Mouse (Mus musculus): Measurements from ENCODE around the gene Chd5. TPM values are rescaled to one million over a fixed set of nuclear protein-coding genes. Genes with fewer than 3 reads are reported as not detected.

The Chd5 gene
- total RNA-seq, 2 experiments from 2014 or later = 0.09 TPM; not detected in 1

GRCm38 (mm10) chr4:152350722-152351421, 12.4 kb downstream of the Chd5 start:
- ATAC-seq (replicated peaks; ENCODE audit: low FRiP score, poor library complexity, severe bottlenecking) = no peak

DNA sequence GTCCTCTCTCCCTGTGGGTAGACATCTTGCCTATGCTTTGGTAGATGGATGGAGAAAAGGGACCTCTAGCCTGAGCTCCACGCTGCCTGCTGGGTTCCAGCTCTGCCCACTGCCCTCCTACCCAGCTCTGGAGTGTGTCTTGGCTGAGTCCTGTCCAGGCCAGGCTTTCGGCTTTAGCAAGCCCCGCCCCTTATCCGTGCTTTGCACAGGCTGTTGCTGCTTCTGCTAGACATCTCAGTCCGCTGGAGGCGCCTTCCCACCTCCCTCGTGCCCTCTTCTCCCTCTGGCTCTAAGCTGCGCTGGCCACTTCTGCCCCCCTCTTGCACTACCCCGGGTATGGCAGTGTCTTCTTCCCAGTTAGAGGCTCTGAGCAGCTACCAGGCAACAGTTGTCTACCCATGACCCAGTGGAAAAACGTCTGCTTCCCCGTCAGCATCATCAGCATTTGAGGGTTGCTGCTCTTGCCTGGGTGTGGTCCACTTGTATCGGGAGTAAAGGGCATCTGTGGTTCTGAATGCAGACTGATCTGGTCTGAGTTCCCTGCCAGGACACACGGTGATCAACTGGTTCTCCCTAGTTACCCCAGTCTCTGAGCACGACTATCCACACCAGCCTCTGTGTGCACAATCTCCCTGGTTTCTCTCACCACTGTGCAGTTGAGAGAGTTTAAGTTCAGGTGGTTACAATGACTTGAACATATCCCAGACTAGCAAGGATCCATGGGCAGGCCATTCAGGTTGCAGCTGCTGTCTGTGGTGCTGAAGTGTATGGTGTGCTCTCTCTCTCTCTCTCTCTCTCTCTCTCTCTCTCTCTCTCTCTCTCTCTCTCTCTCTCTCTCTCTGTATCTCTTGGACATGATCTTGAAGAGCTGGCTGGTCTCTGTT, 13.2 kb downstream of the Chd5 start:
- ATAC-seq (replicated peaks; ENCODE audit: low FRiP score, poor library complexity, severe bottlenecking) = no peak

- no peak for ATAC-seq (replicated peaks; ENCODE audit: low FRiP score, poor library complexity, severe bottlenecking)
These were observed 15.6 kb downstream of the Chd5 start for GRCm38 (mm10) chr4:152353886-152354637.

DNA sequence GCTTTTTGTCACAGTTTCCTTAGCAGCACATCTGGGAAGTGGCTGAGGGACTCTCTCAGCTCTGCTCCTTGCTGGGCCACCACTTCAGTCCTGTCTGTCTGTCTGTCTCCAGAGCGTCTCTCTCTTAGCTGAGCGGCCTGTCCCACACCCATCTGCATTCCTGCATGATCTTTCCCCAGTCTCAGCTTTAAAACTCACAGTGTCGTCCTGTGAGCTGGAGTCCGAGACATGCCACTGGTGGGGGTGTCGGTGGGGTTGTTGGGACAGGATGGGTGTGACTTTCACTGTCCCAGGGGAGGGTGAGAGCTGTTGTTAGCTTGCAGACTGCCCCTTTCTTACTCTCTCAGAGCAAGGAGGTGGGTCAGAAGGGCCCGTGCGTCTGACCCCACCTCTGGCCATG, 17.2 kb downstream of the Chd5 start:
- ATAC-seq (replicated peaks; ENCODE audit: low FRiP score, poor library complexity, severe bottlenecking) = no peak

DNA sequence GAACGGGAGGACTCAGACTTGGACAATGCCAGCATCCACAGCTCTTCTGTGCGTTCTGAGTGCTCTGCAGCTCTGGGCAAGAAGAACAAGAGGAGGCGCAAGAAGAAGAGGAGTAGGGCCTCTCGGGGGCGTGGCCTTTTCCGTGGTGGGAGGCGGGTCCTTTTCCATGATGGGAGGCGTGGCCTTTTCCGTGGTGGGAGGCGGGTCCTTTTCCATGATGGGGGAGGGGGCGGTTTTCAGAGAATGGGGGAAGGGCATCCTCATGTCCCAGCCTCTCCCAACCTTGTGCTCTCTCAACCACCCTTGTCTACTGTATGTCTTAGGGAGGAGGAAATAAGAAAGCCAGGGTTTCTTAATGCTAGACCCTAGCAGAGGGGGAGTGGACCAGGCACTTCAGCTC, 21.2 kb downstream of the Chd5 start:
- ATAC-seq (replicated peaks; ENCODE audit: low FRiP score, poor library complexity, severe bottlenecking) = no peak

DNA sequence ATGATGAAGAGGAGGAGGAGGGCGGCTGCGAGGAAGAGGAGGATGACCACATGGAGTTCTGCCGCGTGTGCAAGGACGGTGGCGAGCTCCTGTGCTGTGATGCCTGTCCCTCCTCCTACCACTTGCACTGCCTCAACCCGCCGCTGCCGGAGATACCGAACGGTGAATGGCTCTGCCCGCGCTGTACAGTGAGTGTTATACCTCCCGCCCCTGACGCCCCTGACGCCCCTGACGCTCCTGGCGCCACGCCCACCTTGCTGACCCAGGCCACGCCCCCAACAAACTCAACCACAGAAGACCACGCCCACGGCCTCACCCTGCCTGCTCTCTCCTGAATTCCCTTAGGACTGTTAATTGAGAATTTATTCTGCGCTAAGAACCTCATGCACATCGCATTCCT, 22.4 kb downstream of the Chd5 start:
- no peak for ATAC-seq (replicated peaks; ENCODE audit: low FRiP score, poor library complexity, severe bottlenecking)

- no peak for ATAC-seq (replicated peaks; ENCODE audit: low FRiP score, poor library complexity, severe bottlenecking)
These were observed 23.7 kb downstream of the Chd5 start for GRCm38 (mm10) chr4:152362180-152362579.

DNA sequence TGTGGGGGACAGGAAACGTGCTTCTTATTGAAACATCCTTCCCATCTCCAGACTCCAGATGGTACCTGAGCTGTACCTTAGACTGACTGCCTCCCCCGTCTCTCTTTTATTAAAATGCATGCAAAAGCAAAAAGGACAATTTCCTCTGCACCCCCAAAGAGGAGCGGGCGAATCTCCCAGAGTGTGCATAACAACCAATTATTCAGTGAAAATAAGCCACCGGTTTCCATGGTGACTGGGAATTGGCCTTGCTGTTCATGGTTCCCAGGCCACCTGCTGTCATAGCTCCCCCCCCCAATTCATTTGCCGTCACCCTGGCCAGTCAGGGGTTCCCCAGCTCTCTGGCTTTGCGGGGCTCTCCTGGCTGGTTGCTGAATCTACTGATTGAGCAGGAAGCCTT, 26.8 kb downstream of the Chd5 start:
- ATAC-seq (replicated peaks; ENCODE audit: low FRiP score, poor library complexity, severe bottlenecking) = no peak

- no peak for ATAC-seq (replicated peaks; ENCODE audit: low FRiP score, poor library complexity, severe bottlenecking)
These were observed 44.2 kb downstream of the Chd5 start for GRCm38 (mm10) chr4:152382528-152383252.

DNA sequence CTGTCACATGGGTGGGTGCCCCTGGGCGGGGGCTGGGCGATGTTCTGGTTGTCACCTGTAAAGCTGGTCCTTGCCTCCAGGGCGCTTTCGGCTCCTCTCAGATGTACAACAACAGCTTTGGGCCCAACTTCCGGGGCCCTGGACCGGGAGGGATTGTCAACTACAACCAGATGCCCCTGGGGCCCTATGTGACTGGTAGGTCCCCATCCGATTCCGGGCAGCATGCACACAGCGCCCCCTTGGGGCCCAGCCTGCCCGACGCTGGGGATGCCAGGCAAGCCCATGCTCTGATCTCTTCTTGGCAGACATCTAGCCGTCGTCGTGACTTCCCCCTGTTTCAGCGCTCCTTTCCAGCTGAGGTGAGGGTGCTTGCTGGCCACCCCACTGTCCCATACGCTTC, 47.2 kb downstream of the Chd5 start:
- no peak for ATAC-seq (replicated peaks; ENCODE audit: low FRiP score, poor library complexity, severe bottlenecking)

DNA sequence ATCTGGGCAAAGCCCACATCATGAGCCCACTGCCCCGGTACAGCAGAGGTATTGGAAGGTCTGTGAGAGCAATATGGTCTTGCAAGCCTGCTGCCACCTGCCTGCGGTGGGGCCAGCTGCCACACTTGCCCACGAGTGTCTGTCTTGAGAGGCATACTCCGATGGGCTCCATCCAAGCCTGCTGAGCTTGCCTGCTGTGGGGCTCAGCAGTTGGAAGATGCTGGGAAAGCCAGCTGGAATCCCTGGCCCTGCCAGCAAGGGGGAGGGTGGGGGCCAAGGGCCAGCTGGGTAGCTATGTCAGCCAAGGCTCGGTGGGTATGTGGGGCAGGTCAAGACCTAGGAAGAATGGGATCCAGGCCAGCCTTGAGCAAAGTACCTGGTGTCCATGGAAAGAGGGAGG, 53.7 kb downstream of the Chd5 start:
- ATAC-seq (replicated peaks; ENCODE audit: low FRiP score, poor library complexity, severe bottlenecking) = no peak

DNA sequence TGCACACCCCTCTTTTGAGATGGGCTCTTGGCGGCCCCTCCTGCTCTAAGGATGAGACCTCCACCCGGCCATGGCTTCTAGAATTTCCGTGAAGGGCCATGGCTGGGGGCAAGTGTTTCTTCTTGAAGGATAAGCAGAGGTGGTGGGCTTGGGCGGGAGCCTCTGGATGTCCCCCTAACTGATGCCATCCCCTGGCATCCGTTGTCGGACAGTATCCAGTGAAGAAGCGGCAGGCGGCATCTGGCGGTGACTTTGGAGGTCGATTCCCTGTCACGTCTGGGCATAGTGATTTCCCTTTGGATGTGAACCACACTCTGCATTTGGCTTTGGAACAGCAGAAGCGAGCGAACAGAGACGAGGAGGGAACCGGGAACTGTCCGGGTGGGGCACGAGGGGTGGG, 54.2 kb downstream of the Chd5 start:
- no peak for ATAC-seq (replicated peaks; ENCODE audit: low FRiP score, poor library complexity, severe bottlenecking)

- ATAC-seq (replicated peaks; ENCODE audit: low FRiP score, poor library complexity, severe bottlenecking) = no peak
These were observed 60.5 kb downstream of the Chd5 start for GRCm38 (mm10) chr4:152398926-152399325.

DNA sequence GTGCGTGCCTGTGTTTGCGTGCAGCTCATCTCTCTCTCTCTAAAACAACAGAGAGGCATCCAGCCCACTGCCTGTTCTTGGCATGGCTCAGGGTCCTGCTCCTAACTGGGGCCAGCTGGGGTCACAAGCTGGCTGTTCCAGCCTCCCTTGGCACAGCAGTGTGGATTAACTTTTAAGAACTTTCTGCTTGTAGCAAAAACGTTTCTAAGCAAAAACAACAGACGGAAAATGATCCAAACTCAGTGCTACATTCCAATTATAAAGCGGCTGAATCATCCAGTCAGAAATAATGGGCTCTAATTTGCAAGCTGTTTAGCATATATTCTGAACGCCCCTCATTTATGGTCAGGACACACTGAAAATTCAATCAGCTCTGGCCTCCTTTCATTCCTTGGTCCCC, 66.7 kb downstream of the Chd5 start:
- ATAC-seq (replicated peaks; ENCODE audit: low FRiP score, poor library complexity, severe bottlenecking) = no peak

DNA sequence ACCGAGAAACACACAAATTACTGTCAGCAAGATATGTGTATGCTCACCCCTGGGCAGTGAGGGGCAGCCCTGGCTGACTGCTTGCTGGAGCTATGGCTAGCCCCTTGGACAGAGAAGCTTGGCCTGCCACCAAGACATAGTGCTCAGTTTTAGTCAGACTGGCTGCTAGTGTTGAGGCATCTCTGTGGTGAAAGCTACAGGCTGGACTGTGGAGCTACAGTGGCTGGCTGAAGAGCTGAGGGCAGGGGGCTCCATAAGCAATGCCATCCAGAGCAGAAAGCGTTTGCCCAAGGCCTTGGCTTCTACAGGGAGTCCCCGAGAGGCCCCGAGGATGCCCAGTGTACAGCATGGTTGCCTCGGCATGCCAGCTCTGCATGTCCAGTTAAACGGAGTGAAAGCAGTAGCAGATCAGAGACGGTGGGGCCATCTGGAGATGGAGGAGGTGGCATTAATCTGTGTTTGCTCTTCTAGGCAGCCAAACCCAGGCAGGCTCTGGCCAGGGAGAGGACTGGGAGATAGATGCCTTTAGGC, 67.3 kb downstream of the Chd5 start:
- ATAC-seq (replicated peaks; ENCODE audit: low FRiP score, poor library complexity, severe bottlenecking) = no peak

- ATAC-seq (replicated peaks; ENCODE audit: low FRiP score, poor library complexity, severe bottlenecking) = no peak
These were observed 68.1 kb downstream of the Chd5 start for GRCm38 (mm10) chr4:152406531-152406930.

- ATAC-seq (replicated peaks; ENCODE audit: low FRiP score, poor library complexity, severe bottlenecking) = no peak
These were observed 72.5 kb downstream of the Chd5 start for GRCm38 (mm10) chr4:152410961-152411360.

- ATAC-seq (replicated peaks; ENCODE audit: low FRiP score, poor library complexity, severe bottlenecking) = no peak
These were observed 74.2 kb downstream of the Chd5 start for GRCm38 (mm10) chr4:152412524-152413080.
